Mouse (Mus musculus): ENCODE results near the gene Wnt9a. TPM values are rescaled to one million over a fixed set of nuclear protein-coding genes. Genes with fewer than 3 reads are reported as not detected.

The Wnt9a gene
- polyA plus RNA-seq, 1 experiment from 2014 or later: 0.85 TPM

- Histone ChIP-seq H3K36me3 (ENCODE audit: control insufficient read depth, insufficient read depth, low read length) (no peaks in the 10 kb centered on the region), H3K27me3 (ENCODE audit: control insufficient read depth, insufficient read depth, low read length) (no peaks in the 10 kb centered on the region), H3K9me3 (ENCODE audit: control insufficient read depth, low read length) (peaks cover under 1% of the 10 kb centered on the region; the same call in 1 of the 2 replicates), H3K4me3 (ENCODE audit: low read length) (no peak overlapping the region), H3K4me1 (ENCODE audit: control insufficient read depth, insufficient read depth, low read length) (no peaks in the 10 kb centered on the region), H3K27ac (ENCODE audit: low read depth, low read length) (no peak overlapping the region), H3K9ac (ENCODE audit: low read depth, low read length) (no peak overlapping the region), H3K4me2 (replicated peaks; ENCODE audit: low read depth, low read length) (no peak overlapping the region)
- no peak for ATAC-seq (ENCODE audit: low FRiP score, low TSS enrichment)
- 87% methylated on average over 3 of the region's 3 CpGs for WGBS
These were observed 32.5 kb upstream of the Wnt9a start for GRCm38 (mm10) chr11:59274184-59274583.

GRCm38 (mm10) chr11:59276877-59277276 is 29.9 kb upstream of the Wnt9a start:
- Histone ChIP-seq H3K9me3 (ENCODE audit: control insufficient read depth, low read length) (no peaks in the 10 kb centered on the region), H3K36me3 (ENCODE audit: control insufficient read depth, insufficient read depth, low read length) (no peaks in the 10 kb centered on the region), H3K4me3 (ENCODE audit: low read length) (no peak overlapping the region), H3K9ac (ENCODE audit: low read depth, low read length) (no peak overlapping the region), H3K4me1 (ENCODE audit: control insufficient read depth, insufficient read depth, low read length) (no peaks in the 10 kb centered on the region), H3K4me2 (replicated peaks; ENCODE audit: low read depth, low read length) (no peak overlapping the region), H3K27ac (ENCODE audit: low read depth, low read length) (no peak overlapping the region), H3K27me3 (ENCODE audit: control insufficient read depth, insufficient read depth, low read length) (no peaks in the 10 kb centered on the region)
- no peak for ATAC-seq (ENCODE audit: low FRiP score, low TSS enrichment)
- 33% methylated on average over 2 of the region's 2 CpGs for WGBS

DNA sequence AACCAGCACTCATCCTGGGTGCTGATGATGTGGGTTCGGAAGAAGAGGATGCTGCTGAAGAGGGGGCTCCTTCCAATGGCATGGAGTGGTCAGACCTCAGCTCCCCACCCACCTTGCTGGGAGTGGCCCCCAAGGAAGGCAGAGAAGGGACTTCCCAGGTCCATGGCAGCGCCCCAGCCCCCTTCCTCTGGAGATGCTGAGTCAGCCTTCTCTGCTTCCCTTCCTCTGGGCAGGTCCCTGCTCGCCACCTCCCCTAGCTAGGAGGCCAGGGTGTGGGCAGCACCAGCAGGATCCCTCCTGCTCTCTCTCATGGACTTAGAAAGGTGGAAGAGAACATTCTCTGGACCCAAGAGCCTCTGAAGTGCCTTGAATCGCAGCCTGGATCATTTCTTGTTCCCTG is 28.7 kb upstream of the Wnt9a start:
- no peaks in the 10 kb centered on the region for H3K4me1 ChIP-seq (ENCODE audit: control insufficient read depth, insufficient read depth, low read length)
- H3K36me3 ChIP-seq (ENCODE audit: control insufficient read depth, insufficient read depth, low read length): no peaks in the 10 kb centered on the region
- 0 out of 2 replicates have a peak, but pooled peaks cover 4% of the 10 kb centered on the region for H3K27me3 ChIP-seq (ENCODE audit: control insufficient read depth, insufficient read depth, low read length)
- no peaks in the 10 kb centered on the region for H3K9me3 ChIP-seq (ENCODE audit: control insufficient read depth, low read length)
- no peak overlapping the region for H3K27ac ChIP-seq (ENCODE audit: low read depth, low read length)
- H3K4me3 ChIP-seq (ENCODE audit: low read length): no peak overlapping the region
- WGBS: 69% methylated on average over 4 of the region's 4 CpGs
- ATAC-seq (ENCODE audit: low FRiP score, low TSS enrichment): no peak
- H3K4me2 ChIP-seq (replicated peaks; ENCODE audit: low read depth, low read length): no peak overlapping the region
- H3K9ac ChIP-seq (ENCODE audit: low read depth, low read length): no peak overlapping the region

DNA sequence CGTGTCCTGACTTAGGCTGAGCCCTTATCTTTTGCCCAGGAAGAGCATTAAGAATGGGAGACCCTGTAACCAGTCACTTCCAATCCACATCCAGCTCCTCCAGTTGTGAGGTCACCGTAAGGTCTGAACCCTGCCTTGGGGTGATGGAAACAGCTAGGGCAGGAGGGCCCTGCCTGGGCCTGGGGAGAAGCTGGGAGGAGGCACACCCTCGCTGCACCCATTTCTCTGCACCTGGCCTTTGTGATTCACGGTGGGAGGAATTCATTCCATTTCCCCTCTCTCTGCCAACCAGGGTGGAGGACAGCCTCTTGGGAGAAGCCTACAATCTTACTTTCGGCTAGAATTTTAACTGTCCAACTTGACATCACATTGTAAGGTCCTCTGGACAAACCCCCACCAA is 24.6 kb upstream of the Wnt9a start:
- Histone ChIP-seq H3K36me3 (ENCODE audit: control insufficient read depth, insufficient read depth, low read length) (no peaks in the 10 kb centered on the region), H3K4me3 (ENCODE audit: low read length) (no peak overlapping the region), H3K9ac (ENCODE audit: low read depth, low read length) (no peak overlapping the region), H3K27me3 (ENCODE audit: control insufficient read depth, insufficient read depth, low read length) (peaks cover 33% of the 10 kb centered on the region), H3K27ac (ENCODE audit: low read depth, low read length) (no peak overlapping the region), H3K4me1 (ENCODE audit: control insufficient read depth, insufficient read depth, low read length) (no peaks in the 10 kb centered on the region), H3K4me2 (replicated peaks; ENCODE audit: low read depth, low read length) (no peak overlapping the region), H3K9me3 (ENCODE audit: control insufficient read depth, low read length) (no peaks in the 10 kb centered on the region)
- no peak for ATAC-seq (ENCODE audit: low FRiP score, low TSS enrichment)
- 79% methylated on average over 5 of the region's 5 CpGs for WGBS

- no peak overlapping the region for H3K27ac ChIP-seq (ENCODE audit: low read depth, low read length)
- no peak overlapping the region for H3K9ac ChIP-seq (ENCODE audit: low read depth, low read length)
- no peaks in the 10 kb centered on the region for H3K9me3 ChIP-seq (ENCODE audit: control insufficient read depth, low read length)
- no peaks in the 10 kb centered on the region for H3K4me1 ChIP-seq (ENCODE audit: control insufficient read depth, insufficient read depth, low read length)
- no peak for ATAC-seq (ENCODE audit: low FRiP score, low TSS enrichment)
- no peak overlapping the region for H3K4me2 ChIP-seq (replicated peaks; ENCODE audit: low read depth, low read length)
- H3K36me3 ChIP-seq (ENCODE audit: control insufficient read depth, insufficient read depth, low read length): no peaks in the 10 kb centered on the region
- no peak overlapping the region for H3K4me3 ChIP-seq (ENCODE audit: low read length)
- 78% methylated on average over 10 of the region's 10 CpGs for WGBS
- peaks cover 41% of the 10 kb centered on the region for H3K27me3 ChIP-seq (ENCODE audit: control insufficient read depth, insufficient read depth, low read length)
These were observed 23.8 kb upstream of the Wnt9a start for GRCm38 (mm10) chr11:59282933-59283332.

- H3K4me3 ChIP-seq (ENCODE audit: low read length): no peak overlapping the region
- no peak for ATAC-seq (ENCODE audit: low FRiP score, low TSS enrichment)
- H3K36me3 ChIP-seq (ENCODE audit: control insufficient read depth, insufficient read depth, low read length): no peaks in the 10 kb centered on the region
- peaks cover 53% of the 10 kb centered on the region for H3K27me3 ChIP-seq (ENCODE audit: control insufficient read depth, insufficient read depth, low read length)
- H3K27ac ChIP-seq (ENCODE audit: low read depth, low read length): no peak overlapping the region
- no peaks in the 10 kb centered on the region for H3K9me3 ChIP-seq (ENCODE audit: control insufficient read depth, low read length)
- 0 out of 2 replicates have a peak, but pooled peaks cover 2% of the 10 kb centered on the region for H3K4me1 ChIP-seq (ENCODE audit: control insufficient read depth, insufficient read depth, low read length)
- WGBS: 44% methylated on average over 14 of the region's 14 CpGs
- no peak overlapping the region for H3K9ac ChIP-seq (ENCODE audit: low read depth, low read length)
- H3K4me2 ChIP-seq (replicated peaks; ENCODE audit: low read depth, low read length): no peak overlapping the region
These were observed 22.6 kb upstream of the Wnt9a start for GRCm38 (mm10) chr11:59284146-59284545.

DNA sequence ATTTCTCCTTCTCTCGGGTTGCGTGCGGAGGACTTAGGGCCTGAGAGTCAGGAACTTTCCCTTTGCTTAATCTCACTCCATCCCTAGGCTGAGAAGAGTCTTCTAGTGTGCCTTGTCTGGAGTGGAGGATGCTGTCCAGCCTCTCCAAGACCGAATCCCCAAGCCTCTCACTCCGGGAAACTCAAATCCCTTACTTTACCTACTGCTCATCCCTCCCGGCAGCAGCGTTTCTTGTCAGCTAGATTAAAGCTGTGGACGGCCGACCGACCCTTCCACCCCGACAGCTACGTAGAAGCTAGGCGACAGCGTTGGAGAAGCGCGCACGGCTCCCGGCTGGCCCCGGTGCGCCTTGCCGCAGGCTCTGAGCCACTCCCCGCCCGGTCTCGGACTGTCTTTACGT is 17.0 kb upstream of the Wnt9a start:
- Histone ChIP-seq H3K4me2 (replicated peaks; ENCODE audit: low read depth, low read length) (no peak overlapping the region), H3K4me3 (ENCODE audit: low read length) (peak overlapping the region; percentile 13; the same call in 1 of the 2 replicates), H3K27me3 (ENCODE audit: control insufficient read depth, insufficient read depth, low read length) (peaks cover 86% of the 10 kb centered on the region), H3K9me3 (ENCODE audit: control insufficient read depth, low read length) (no peaks in the 10 kb centered on the region), H3K9ac (ENCODE audit: low read depth, low read length) (no peak overlapping the region), H3K36me3 (ENCODE audit: control insufficient read depth, insufficient read depth, low read length) (no peaks in the 10 kb centered on the region), H3K4me1 (ENCODE audit: control insufficient read depth, insufficient read depth, low read length) (peaks cover 9% of the 10 kb centered on the region; the same call in 1 of the 2 replicates), H3K27ac (ENCODE audit: low read depth, low read length) (no peak overlapping the region)
- ATAC-seq (ENCODE audit: low FRiP score, low TSS enrichment): no peak
- WGBS: under 1% methylated on average over 25 of the region's 25 CpGs

- peak within 1 kb of the TSS; percentile 35 for H3K4me3 ChIP-seq (ENCODE audit: low read length)
- WGBS: under 1% methylated on average over 38 of the region's 60 CpGs
- no peak within 1 kb of the TSS for H3K9ac ChIP-seq (ENCODE audit: low read depth, low read length)
- H3K36me3 ChIP-seq (ENCODE audit: control insufficient read depth, insufficient read depth, low read length): no peaks in the 10 kb centered on the region
- H3K27me3 ChIP-seq (ENCODE audit: control insufficient read depth, insufficient read depth, low read length): peaks cover 79% of the 10 kb centered on the region
- H3K4me2 ChIP-seq (replicated peaks; ENCODE audit: low read depth, low read length): peak within 1 kb of the TSS; percentile 45
- ATAC-seq (ENCODE audit: low FRiP score, low TSS enrichment): peak; percentile 49; the same call in 1 of the 2 replicates
- no peak within 1 kb of the TSS for H3K27ac ChIP-seq (ENCODE audit: low read depth, low read length)
- no peaks in the 10 kb centered on the region for H3K9me3 ChIP-seq (ENCODE audit: control insufficient read depth, low read length)
- H3K4me1 ChIP-seq (ENCODE audit: control insufficient read depth, insufficient read depth, low read length): peaks cover 9% of the 10 kb centered on the region; the same call in 1 of the 2 replicates
These were observed 15.9 kb upstream of the Wnt9a start, which contains the start of gene Wnt3a for GRCm38 (mm10) chr11:59290702-59291303. TSS of gene Wnt3a (minus strand) at chr11:59290752.

DNA sequence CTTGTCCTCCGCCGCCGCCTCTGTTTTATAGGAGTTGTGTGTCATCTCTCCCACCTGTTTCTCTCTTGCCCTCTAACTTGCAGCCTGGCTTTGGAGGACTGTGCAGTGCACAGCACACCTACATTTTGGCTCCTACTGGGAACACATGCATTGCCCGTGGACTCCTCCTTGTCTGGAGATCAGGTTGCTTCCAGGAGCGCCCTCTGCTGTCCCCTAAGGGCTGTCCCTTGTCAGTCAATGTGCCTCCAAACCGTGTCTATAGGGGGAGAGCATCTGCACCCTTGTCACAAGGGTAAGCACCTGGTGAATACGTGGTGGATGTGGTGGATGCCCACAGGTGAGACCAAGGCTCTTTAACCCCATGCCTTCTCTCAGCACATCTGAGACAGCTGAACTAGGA is 13.1 kb upstream of the Wnt9a start:
- Histone ChIP-seq H3K36me3 (ENCODE audit: control insufficient read depth, insufficient read depth, low read length) (no peaks in the 10 kb centered on the region), H3K9me3 (ENCODE audit: control insufficient read depth, low read length) (no peaks in the 10 kb centered on the region), H3K4me2 (replicated peaks; ENCODE audit: low read depth, low read length) (no peak overlapping the region), H3K27me3 (ENCODE audit: control insufficient read depth, insufficient read depth, low read length) (peaks cover 61% of the 10 kb centered on the region), H3K9ac (ENCODE audit: low read depth, low read length) (no peak overlapping the region), H3K27ac (ENCODE audit: low read depth, low read length) (no peak overlapping the region), H3K4me1 (ENCODE audit: control insufficient read depth, insufficient read depth, low read length) (peaks cover 9% of the 10 kb centered on the region; the same call in 1 of the 2 replicates), H3K4me3 (ENCODE audit: low read length) (no peak overlapping the region)
- no peak for ATAC-seq (ENCODE audit: low FRiP score, low TSS enrichment)
- WGBS: 23% methylated on average over 7 of the region's 7 CpGs
